15 mouse cellular contexts compared by ENCODE assay signal in genomic region chr14:53545351-53545750, GRCm38 (mm10).
"Had no signal": no experiment of that assay in that cellular context is flagged by ENCODE, and none has a peak within 500 bp of the region (broad histone marks: within the 10 kb centered on the region; RNA-seq: fewer than 3 reads in every experiment).

No protein-coding gene starts in this region.

- H3K4me1 ChIP-seq: intestine, embryonic 15.5 days; kidney, embryonic 15.5 days; limb, embryonic 10.5 days; liver, embryonic 15.5 days; midbrain, embryonic 13.5 days; neural tube, embryonic 13.5 days had no signal

- H3K9ac ChIP-seq: intestine, embryonic 15.5 days; kidney, embryonic 15.5 days; liver, embryonic 15.5 days; midbrain, embryonic 13.5 days; neural tube, embryonic 13.5 days had no signal

- H3K4me2 ChIP-seq: intestine, embryonic 15.5 days; kidney, embryonic 15.5 days; liver, embryonic 11.5 days; liver, embryonic 15.5 days; midbrain, embryonic 13.5 days; neural tube, embryonic 13.5 days had no signal

- H3K4me3 ChIP-seq: intestine, embryonic 15.5 days; kidney, embryonic 15.5 days; limb, embryonic 10.5 days; liver, embryonic 15.5 days; midbrain, embryonic 13.5 days; myocyte; neural tube, embryonic 13.5 days had no signal

- H3K27me3 ChIP-seq: intestine, embryonic 15.5 days; kidney, embryonic 15.5 days; liver, embryonic 15.5 days; midbrain, embryonic 13.5 days; neural tube, embryonic 13.5 days had no signal

- ATAC-seq: intestine, embryonic 15.5 days; lung, postnatal 0 days; midbrain, embryonic 13.5 days had no signal

- H3K36me3 ChIP-seq: intestine, embryonic 15.5 days; kidney, embryonic 15.5 days; limb, embryonic 10.5 days; liver, embryonic 15.5 days; midbrain, embryonic 13.5 days; neural tube, embryonic 13.5 days had no signal

- H3K9me3 ChIP-seq: intestine, embryonic 15.5 days; kidney, embryonic 15.5 days; limb, embryonic 10.5 days; liver, embryonic 15.5 days; midbrain, embryonic 13.5 days; neural tube, embryonic 13.5 days had no signal

- DNase-seq: kidney, adult 2 months; kidney, postnatal 14 days; lung, adult 2 months; lung, postnatal 36 days; retina, postnatal 1 day; right cerebral cortex, postnatal 4 days had no signal

- H3K27ac ChIP-seq: intestine, embryonic 15.5 days; kidney, embryonic 15.5 days; limb, embryonic 10.5 days; liver, embryonic 15.5 days; midbrain, embryonic 13.5 days; neural tube, embryonic 13.5 days had no signal
